Mouse (Mus musculus) naive thymus-derived CD4-positive, alpha-beta T cell, adult 2 months (primary cell): ENCODE results near the gene Asb10.

Source experiments
- DNase-seq: peaks from one replicate; pipeline ENCODE4 v3.0.0-alpha.2; 2011; ENCODE audit warnings: low read depth

Asb10 gene

GRCm38 (mm10) chr5:24535731-24536130, 5.0 kb downstream of the Asb10 start:
- no peak for DNase-seq

- no peak for DNase-seq
Observed at GRCm38 (mm10) chr5:24534292-24534691, 6.5 kb downstream of the Asb10 start.

- DNase-seq = no peak
Observed at GRCm38 (mm10) chr5:24533391-24533790, 7.4 kb downstream of the Asb10 start.

DNA sequence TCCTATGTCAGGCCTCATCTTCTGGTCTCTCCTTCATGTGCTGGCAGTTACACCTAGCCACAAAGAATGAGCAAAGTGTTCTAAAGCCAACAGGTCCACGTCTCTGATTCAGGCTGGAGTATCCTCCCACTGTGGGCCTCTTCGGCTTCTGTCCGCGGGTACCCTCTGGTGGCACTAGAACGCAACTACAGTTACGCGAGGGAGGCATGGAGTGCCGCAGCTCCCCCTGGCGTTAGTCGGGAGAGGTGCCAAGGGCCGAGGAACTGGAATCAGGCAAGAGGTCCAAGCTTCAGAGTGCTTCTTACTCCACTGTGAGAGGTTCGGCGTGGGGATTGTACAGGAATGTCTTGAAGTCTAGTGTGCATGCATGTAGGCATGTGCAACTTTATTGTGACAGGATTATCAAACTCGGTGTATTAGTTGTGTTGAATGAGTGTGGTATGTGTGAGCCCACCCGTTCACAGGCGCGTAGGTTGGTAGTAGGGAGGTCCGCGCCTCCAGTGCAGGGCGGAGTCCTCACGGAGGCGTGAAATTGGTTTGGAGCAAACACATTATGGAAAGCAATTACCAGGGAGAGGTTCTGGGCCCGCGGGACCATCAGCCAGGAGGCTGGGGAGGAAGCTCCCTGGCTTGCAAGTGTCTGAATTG, 10.6 kb downstream of the Asb10 start:
- DNase-seq = peak; percentile 94

DNA sequence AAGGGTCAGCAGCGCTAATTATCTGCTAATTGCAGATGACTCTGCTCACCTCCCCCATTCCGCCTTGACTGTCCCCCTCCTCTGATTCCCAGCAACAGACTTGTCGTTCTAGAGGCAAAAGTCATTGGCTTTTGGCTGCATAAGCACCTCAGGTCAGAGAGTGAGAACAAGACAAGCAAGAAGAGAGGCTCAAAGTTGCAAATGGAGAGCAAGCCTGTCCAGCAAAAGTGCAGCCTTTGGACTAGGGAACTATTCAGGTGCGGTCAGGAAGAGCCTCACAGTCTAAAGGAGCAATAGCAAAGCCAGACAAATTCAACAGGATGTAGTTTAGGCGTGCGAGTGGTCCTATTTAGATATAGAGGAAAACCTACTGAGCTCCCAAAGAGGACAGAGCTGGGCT, 13.0 kb downstream of the Asb10 start:
- DNase-seq = no peak

GRCm38 (mm10) chr5:24526889-24527230, 13.9 kb downstream of the Asb10 start, which contains the start of gene Gbx1:
Gene Gbx1, minus strand, starts transcription at chr5:24527202.
- DNase-seq = no peak

GRCm38 (mm10) chr5:24526190-24526888, 14.4 kb downstream of the Asb10 start:
- no peak for DNase-seq

- DNase-seq = no peak
Observed at GRCm38 (mm10) chr5:24525360-24526189, 15.2 kb downstream of the Asb10 start.

DNA sequence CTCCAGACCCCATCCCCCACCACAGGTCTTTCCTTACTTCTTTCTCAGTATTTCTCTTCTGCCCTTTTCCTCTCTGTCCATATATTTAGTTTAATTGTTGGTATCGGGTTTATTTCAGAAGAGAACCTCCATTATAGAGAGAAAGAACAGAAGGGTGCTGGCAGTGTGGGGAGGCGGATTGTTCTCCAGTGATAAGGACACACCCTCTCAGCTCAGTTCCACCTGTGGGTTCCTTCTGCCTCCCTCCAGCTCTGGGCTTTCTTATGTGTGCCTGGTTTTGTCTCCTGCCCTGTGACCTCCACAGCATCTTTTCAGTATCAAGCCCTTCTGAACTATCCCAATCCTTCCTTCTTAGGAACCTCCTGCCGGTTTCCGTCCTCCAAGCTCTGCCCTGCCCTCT, 16.3 kb downstream of the Asb10 start:
- DNase-seq = no peak

DNA sequence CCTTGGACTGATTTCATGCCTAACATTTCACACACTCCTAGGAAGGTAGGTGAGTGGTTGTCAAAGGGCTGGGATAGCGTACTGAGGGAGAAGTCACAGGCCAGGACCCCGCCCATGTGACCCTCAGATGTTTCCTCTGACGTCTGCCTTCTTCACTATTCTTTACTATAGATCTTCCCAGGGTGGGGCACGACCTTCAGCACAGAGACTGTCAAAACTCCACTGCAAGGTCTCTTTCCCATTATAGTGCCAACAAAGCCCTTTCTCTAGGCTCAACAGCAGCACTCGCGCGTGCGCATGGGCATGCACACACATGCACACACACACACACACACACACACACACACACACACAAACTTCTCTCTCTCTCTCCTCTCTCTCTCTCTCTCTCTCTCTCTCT, 17.0 kb downstream of the Asb10 start:
- DNase-seq = no peak

DNA sequence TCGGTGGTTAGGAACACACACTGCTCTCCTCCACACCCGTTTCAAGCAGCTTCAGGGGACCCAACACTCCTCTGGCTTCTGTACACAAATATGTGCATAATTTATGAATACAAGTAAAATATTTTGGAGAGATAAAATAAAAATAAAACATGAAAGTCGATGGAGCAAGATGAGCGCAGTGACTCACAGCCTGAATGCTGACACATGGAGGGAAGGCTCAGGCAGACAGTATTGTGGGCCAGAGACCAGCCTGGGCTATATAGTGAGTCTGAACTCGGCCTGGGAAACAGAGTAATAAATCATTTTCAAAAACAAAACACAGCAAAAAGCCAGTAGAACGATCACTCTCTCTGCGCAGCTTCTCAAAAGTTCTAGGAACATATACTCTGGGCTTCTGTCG, 19.4 kb downstream of the Asb10 start:
- DNase-seq = no peak

DNA sequence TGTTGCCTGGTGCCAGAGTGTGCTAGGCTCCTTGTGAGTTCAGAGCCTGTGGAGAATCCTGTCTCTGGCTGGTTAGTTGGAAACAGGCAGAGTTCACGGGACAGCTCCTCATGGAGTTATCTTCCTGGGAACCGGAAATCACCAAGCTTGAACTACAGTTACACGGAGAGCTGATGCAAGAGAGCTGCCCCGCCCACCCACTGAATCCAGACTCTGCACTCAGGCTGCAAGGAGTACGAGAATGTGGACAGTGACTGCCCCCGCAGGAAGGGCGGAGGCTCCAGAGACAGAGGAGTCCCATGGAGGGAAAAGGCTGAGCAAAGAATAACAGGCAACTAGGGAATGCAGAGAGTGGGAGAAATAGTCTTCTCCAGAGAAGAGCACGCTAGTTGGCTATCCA, 28.5 kb downstream of the Asb10 start:
- DNase-seq = no peak

- DNase-seq = peak; percentile 48
Observed at GRCm38 (mm10) chr5:24510635-24511034, 30.1 kb downstream of the Asb10 start.

DNA sequence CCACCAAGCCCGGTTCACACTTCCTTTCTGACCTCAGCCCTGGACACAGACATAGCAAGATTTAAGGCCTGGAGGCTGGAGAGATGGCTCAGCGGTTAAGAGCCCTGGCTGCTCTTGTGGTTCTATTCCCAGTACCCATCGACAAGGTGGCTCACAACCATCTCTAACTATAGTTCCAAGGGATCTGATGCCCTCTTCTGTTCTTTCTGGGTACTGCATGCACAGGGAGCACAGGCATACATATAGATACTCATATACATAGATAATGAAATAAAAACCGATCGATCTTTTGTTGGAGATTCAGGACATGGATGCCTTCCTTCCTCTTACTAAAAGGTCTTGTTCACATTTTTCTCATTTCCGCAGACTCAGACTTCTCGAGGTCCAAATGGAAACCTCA, 32.4 kb downstream of the Asb10 start:
- DNase-seq = no peak

DNA sequence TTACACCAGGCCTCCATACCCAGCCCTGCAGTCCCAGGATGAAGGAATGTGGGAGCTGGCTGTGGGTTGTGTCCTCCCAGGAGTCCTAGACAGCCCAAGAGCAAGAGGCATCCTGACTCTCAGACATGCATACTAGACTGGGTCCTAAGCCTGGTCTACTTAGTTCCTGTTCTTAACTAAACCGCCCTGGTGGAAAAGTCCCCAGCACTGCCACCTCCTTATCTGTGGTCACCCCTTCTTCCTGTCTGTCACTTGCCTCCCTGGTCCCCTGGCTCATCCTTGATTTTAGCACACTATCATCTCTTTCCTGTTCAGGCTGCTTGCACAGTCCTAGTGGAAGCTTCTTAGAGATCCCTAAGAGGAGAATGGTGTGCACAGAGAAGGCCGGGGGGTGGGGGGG, 35.3 kb downstream of the Asb10 start:
- no peak for DNase-seq

GRCm38 (mm10) chr5:24502786-24503185, 38.0 kb downstream of the Asb10 start:
- DNase-seq = no peak

GRCm38 (mm10) chr5:24500851-24501250, 39.9 kb downstream of the Asb10 start:
- no peak for DNase-seq

- no peak for DNase-seq
Observed at GRCm38 (mm10) chr5:24499113-24499512, 41.7 kb downstream of the Asb10 start.

DNA sequence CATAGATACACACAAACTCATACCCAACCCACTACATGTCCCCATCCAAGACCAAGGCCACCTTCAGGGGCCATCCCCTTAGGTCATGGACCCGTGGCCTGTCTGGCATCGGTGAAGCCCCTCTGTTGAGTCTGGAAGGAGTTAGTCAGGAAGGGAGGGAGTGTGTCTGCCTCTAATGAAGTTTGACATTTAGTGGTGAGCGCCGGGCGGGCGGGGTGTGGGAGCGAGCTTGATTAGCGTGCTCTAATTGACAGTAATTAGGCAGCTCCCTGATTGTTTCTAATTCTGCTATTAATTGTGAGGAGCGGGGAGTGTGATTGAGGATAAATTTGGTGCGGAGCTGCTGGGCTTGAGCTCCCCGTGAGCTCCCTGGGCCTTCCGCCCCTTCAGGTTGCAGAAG, 43.3 kb downstream of the Asb10 start:
- no peak for DNase-seq

- no peak for DNase-seq
Observed at GRCm38 (mm10) chr5:24496756-24497155, 44.0 kb downstream of the Asb10 start.

DNA sequence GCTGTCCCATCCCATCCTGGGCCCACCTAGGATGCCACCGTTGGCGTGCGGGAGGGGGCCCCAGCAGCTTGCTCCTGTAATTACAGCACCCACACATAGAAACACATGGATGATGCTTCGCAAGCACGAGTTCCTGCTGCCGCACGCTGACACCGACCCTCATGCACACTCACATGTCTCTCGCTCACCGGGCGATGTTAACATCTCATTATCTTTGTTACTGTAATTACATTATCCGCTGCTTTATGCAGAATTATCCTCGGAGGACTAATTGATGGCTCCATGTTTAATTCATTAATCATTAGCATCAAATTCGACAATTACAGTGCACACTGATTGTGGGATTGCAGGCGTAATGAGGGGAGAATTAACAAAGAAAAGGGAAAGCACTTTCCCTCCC, 45.8 kb downstream of the Asb10 start:
- no peak for DNase-seq

DNA sequence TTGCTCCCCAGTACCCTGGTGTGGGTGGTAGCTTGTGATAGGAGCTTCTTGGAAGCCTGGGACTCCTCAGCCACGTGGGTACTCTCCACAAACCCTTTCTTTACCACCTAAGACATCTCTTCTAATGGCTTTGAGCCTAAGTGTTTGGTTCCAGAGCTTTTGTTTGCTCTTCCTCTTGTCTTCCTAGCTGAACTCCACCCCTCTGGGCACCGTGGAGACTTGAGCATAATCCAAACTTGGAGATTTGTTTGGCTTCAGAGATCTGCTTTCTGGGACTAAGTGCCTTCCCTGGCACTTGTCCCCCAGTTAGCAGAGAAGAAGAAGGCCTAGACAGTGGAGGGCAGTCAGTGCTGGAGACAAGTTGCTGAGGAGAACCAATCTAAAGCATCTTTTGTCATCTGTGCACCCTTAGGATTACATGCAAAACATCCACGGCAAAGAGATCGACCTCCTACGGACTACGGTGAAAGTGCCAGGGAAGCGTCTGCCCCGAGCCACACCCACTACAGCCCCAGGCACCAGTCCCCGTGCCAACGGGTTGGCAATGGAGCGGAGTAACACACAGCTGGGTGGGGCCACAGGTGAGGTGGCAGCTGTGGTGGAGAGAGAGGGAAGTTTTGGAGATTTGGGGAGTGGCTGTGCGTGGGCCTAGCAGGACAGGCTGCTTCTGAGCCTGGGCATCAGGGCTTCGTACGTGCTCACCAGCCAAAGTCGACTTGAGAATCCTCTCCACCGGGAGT, 48.1 kb downstream of the Asb10 start:
- DNase-seq = no peak
